Mouse (Mus musculus) heart, postnatal 4 days (tissue): ENCODE data around the gene Dlk2. TPM values are rescaled to one million over a fixed set of nuclear protein-coding genes. Genes with fewer than 3 reads are reported as not detected.

Experiments used
- DNase-seq: peaks from one replicate; pipeline ENCODE4 v3.0.0; 2021
- total RNA-seq, 2 experiments: library from RNA; stranded (reverse); gene quantifications; 2 replicates each; pipeline ENCODE4 v1.2.3; 2021

The Dlk2 gene
- total RNA-seq, 2 experiments from 2014 or later, result 0.95 to 1.1 TPM

DNA sequence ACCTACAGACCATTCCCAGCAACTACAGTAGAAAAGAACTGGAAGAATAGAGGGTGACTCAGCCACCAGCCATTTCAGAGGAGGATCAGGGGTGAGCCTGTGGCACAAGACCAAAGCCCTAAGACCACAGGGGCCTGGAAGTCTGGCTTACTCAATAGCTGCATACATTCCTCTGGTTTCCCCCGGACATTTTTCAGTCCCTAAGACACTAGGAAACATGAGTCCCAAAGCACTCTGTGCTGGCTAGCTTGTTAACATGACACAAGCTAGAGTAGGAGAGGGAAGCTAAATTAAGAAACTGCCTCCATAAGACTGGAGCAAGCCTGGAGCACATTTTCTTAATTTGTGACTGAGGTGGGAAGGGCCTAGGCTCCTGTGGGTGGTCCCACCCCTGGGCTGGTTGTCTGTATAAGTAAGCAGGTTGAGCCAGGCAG, 23.4 kb upstream of the Dlk2 start:
- DNase-seq, result peak; percentile 9

DNA sequence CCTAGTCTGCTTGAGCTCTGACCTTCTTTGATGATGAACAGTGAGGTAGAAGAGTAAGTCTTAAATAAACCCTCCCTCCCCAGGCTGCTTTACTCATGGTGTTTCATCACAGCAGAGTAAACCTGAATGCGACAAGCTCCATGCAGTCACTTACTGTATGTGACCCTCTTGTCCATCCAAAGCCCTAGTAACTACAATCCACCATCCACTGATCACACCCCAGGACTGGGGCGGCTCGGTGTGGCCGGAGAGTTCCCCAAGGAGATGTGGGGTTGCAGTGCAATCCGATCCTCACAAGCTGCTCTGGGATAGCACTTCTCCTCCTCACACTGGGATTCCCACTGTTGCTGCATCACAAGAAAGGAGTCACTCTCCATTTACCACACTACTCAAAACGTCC, 22.8 kb upstream of the Dlk2 start:
- no peak for DNase-seq

GRCm38 (mm10) chr17:46275034-46275433, 22.2 kb upstream of the Dlk2 start:
- DNase-seq, result no peak

- DNase-seq, result no peak
Measured at GRCm38 (mm10) chr17:46275506-46275905, 21.7 kb upstream of the Dlk2 start.

DNA sequence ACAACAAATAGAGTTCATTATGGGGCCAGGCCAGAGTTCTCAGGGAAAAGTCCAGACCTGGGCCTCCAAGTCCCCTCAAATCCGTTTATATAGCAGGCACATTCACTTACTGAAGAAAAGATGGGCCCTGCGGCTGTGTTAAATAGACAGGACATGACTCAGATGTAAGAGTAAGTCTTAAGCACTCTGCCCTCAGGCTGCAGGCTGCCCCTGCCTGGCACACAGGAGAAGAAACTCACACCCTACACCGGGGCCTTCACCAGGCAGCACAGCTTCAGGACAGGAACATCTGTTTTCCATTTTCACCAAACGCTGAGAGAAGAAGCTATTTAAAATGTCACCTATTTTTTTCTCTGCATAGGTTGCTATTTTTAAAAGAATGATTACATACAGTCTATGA, 19.6 kb upstream of the Dlk2 start:
- DNase-seq, result no peak

DNA sequence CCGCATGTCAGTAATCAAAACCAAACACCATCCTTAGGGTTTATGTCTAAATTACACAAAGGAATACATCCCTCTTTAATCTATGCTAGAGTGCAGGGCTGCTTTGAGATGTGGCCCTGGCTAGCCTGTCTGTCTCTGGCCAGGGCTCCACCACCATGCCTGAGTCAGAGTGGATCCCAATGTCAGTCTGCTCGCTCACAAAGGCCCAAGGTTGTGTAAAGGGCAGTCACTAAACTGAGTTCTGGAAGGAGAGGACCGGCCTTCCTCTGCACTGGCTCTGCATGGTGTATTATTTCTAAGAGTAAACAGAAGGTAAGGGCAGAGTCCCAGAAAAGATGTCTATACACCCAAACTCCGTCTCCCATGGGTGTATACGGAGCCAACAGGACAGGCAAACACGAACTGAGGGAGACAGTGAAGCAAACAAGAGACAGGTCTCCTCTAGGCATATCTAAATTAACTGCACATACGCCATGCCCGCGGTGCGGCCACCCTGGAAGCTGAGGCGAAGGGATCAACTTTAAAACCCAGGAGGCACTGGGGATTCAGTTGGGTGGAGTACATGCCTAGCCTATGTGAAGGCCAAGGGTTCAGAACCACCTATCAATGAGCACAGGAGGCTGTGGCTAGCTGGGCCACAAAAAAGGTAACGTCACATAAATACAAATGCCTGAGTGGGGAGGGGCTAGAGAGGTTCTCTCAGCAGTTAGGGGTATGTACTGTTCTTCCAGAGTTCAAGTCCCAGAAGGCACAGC, 19.0 kb upstream of the Dlk2 start:
- no peak for DNase-seq

DNA sequence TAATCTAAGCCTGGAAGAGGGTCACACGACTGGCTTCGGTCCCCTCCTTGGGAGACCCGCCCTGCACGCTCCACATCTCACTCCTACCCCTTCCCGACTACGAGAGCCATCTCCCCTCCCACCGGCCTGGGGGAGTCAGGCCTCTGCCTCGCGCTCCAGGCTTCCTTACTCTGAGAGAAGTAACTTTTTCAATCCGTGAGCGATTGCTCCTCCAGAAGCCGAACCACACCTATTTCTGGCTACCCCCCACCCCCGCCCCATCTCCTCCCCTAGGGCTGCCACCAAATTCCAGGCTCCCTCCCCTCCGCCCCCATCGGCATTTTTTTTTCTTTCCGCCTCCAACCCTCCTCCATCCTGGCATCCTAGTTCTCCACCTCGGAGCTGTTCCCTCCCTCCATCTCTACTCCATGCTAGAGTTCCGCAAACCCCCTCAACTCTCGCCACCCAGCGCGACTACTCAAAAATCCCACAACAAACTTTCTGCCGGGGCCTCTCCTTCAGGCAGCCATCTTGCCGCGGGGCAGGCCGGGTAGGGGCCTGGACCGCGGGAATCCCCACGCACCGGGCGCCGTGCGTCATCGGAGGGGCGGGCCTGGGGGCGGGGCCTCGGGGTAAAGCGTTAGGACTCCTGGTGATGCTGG, 14.6 kb upstream of the Dlk2 start, which contains the start of gene Tjap1:
Gene Tjap1, minus strand, starts transcription at position 544 of the 641 bp plus-strand sequence.
- peak; percentile 93 for DNase-seq

DNA sequence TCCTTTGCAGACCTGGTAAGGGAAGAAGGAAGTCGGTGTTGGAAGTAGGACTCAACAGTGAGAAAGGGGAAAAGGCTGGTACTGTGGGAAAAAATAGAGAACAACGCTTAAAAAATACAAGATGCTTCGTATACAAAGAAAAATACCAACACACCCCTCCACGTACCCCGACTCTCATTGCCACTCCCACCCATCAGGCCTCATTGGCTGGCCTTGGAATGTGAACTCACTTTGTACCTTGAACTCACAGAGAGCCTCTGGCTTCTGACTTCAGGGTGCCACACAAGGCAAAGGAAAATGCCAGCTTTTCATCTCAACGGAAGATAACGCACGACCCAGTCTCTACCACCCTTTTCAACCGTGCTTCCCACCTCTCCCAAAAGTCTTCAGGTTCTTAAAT, 14.1 kb upstream of the Dlk2 start:
- no peak for DNase-seq

- no peak for DNase-seq
Measured at GRCm38 (mm10) chr17:46283911-46284310, 13.3 kb upstream of the Dlk2 start.

DNA sequence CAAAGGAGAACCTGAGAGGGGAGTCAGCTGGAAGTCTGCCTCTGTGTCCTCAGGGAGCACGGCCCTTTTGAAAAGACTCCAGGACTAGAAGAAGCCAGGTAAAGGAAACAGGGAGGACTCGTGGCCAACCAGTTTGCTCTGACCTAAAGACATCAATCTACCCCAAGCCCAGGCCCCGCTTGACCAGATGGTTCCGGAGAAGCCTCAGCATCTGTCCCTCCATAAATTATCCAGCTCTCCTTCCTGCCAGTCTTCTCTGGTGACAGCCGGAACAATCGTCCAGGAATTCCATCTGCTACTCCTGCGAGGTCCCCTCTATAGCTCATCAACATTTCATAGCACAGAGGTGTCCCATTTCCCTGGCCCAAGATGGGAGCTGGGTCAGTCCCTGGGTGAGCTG, 12.6 kb upstream of the Dlk2 start:
- DNase-seq, result no peak

- no peak for DNase-seq
Measured at GRCm38 (mm10) chr17:46285407-46285806, 11.8 kb upstream of the Dlk2 start.

DNA sequence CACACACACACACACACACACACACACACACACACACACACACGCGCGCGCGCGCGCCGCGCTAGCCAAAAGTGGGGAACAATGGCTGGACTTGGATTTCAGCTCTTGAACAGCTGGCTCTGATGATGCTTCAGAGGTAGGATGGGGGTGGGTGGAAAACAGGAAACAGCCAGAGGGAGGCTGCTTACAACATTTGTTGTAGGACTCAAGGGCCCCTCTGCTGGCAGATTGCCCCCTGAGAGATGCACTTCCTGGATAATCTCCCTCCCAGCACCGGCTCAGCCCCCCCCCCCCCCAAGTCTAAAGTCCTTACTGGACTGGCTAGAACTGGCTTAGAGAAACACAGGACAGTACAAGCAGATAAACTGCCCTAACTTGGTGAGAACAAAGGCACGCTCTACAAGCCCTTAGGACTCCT, 9.5 kb upstream of the Dlk2 start:
- DNase-seq, result peak; percentile 83

- DNase-seq, result no peak
Measured at GRCm38 (mm10) chr17:46296601-46297000, 620 bp upstream of the Dlk2 start.

- DNase-seq, result no peak
Measured at GRCm38 (mm10) chr17:46297028-46297363, 225 bp upstream of the Dlk2 start.

DNA sequence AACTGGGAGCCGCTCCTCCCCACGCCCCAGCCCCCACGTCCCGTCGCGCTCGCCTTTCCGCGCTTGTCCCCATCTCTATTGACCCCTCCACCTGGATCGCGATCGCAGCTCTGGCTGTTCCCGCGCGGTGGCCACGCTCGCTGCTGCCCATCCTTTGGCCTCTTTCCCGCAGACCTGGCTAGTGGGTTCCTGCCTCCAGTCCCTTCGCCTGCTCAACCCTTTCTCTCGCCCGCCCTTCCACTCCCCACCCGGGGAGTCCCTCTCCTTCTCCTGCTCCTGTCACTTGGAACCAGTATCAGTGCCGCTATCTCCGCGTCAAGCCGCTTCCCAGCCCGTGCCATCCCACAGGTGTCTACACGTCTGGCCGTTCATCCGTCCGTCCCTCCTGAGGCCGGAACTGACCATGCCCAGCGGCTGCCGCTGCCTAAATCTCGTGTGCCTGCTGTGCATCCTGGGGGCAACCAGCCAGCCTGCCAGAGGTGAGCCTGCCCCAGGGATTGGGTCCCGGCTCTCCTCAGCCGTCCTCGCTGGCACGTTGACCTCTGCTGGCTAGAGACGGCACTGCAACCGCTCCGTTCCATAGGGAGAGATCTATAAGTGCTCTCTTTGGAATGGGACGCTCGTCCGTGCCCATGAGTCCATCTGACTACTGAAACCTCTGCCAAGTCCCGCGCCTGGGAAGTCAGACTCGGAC, 1.1 kb downstream of the Dlk2 start:
- DNase-seq, result peak; percentile 91

GRCm38 (mm10) chr17:46301892-46302291, 4.7 kb downstream of the Dlk2 start:
- no peak for DNase-seq

- no peak for DNase-seq
Measured at GRCm38 (mm10) chr17:46304184-46304583, 7.0 kb downstream of the Dlk2 start.

- DNase-seq, result no peak
Measured at GRCm38 (mm10) chr17:46306956-46307355, 9.7 kb downstream of the Dlk2 start.

- no peak for DNase-seq
Measured at GRCm38 (mm10) chr17:46309835-46310234, 12.6 kb downstream of the Dlk2 start.

DNA sequence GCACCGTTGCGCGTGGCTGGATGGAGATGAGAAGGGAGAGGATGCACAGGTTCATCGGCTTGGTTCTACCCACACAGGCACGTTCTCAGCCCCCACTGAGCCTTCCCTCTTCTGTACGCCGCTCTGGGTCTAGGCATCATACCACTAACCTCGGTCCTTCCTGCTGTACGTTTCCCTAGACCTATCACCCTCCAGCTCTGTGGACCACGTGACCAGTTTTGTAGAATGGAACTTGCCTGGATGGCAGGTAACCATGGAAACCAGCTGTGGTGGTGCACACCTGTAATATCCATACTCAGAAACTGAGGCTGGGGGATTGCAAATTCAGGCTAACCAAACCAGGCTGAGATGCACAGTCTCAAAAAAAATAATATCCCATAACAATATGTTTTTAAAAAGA, 13.3 kb downstream of the Dlk2 start:
- no peak for DNase-seq

- no peak for DNase-seq
Measured at GRCm38 (mm10) chr17:46313135-46313715, 16.0 kb downstream of the Dlk2 start.

- no peak for DNase-seq
Measured at GRCm38 (mm10) chr17:46315813-46316212, 18.6 kb downstream of the Dlk2 start.

GRCm38 (mm10) chr17:46320492-46320891, 23.3 kb downstream of the Dlk2 start:
- no peak for DNase-seq
